Mouse (Mus musculus): ENCODE results near the gene Dcaf6.

- no peak for TF ChIP-seq CEBPB (IDR thresholded peaks at IDR 0.05; ENCODE audit: insufficient read depth, poor library complexity, severe bottlenecking)
- no peak for TF ChIP-seq USF1 (IDR thresholded peaks at IDR 0.05; ENCODE audit: low read depth)
- TF ChIP-seq POLR2A (IDR thresholded peaks at IDR 0.05; ENCODE audit: insufficient read length, low read depth) = no peak
- no peak for TF ChIP-seq MAX (IDR thresholded peaks at IDR 0.05; ENCODE audit: low read depth)
- TF ChIP-seq POLR2AphosphoS2 (IDR thresholded peaks at IDR 0.05; ENCODE audit: insufficient read length, low read depth) = no peak
- TF ChIP-seq MYOG (IDR thresholded peaks at IDR 0.05; ENCODE audit: control insufficient read depth in 1 of 3, insufficient read depth in 1 of 3, insufficient read length in 2 of 3, low read depth in 2 of 3) = no peak
- TF ChIP-seq TCF12 (IDR thresholded peaks at IDR 0.05; ENCODE audit: insufficient read depth, poor library complexity, severe bottlenecking) = no peak
- no peak for TF ChIP-seq MYOD1 (IDR thresholded peaks at IDR 0.05; ENCODE audit: control insufficient read depth in 1 of 3, insufficient read length in 2 of 3, low read depth in 2 of 3)
- no peak for TF ChIP-seq REST (IDR thresholded peaks at IDR 0.05; ENCODE audit: insufficient read depth, insufficient read length)
- no peak for TF ChIP-seq E2F4 (IDR thresholded peaks at IDR 0.05; ENCODE audit: insufficient read depth)
- no peak for TF ChIP-seq SRF (IDR thresholded peaks at IDR 0.05; ENCODE audit: control insufficient read depth, insufficient read length, low read depth)
Measured at GRCm38 (mm10) chr1:165327370-165327769, 132.9 kb downstream of the Dcaf6 start.
